In the genomic region with DNA sequence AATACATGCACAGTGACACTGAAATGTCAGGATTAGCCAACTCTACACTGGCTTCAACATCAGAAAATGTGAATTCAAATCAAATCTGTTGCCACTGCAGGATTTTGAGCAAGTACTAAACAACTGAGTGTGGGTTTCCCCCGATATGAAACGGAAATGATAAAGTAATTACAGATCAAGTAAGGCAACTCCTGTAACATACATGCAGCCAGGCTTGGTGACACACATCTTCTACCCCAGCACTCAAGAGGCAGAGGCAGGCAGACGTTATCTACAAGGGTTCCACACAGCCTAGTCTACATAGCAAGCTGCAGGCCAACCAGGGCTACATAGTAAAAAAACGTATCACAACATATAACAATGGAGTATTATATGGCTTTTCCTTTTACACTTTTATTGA, we compare ENCODE assay signal across 29 mouse cellular contexts. TPM values are rescaled to one million over a fixed set of nuclear protein-coding genes. Genes with fewer than 3 reads are reported as not detected.
DNase-seq lines count a peak whose midpoint lies in the region; ATAC-seq and TF ChIP-seq lines count a peak whose summit lies in the region.
"Had no signal": no experiment of that assay in that cellular context is flagged by ENCODE, and none has a peak within 500 bp of the region (broad histone marks: within the 10 kb centered on the region; RNA-seq: fewer than 3 reads in every experiment).

No protein-coding gene starts in this region.

- H3K27me3 ChIP-seq in lung, postnatal 0 days (replicated peaks; ENCODE audit: insufficient read depth, low read length), result no peaks in the 10 kb centered on the region
- H3K27me3 ChIP-seq: CH12.LX; embryonic facial prominence, embryonic 13.5 days; forebrain, embryonic 12.5 days; forebrain, embryonic 15.5 days; heart, embryonic 12.5 days; heart, embryonic 15.5 days; hindbrain, embryonic 13.5 days; Patski had no signal

- no peak overlapping the region for H3K4me2 ChIP-seq in lung, postnatal 0 days (replicated peaks; ENCODE audit: low read depth, low read length)
- H3K4me2 ChIP-seq: embryonic facial prominence, embryonic 13.5 days; forebrain, embryonic 12.5 days; forebrain, embryonic 15.5 days; hindbrain, embryonic 13.5 days had no signal

- ATAC-seq in lung, postnatal 0 days, result peak; percentile 11; the same call in 1 of the 2 replicates
- ATAC-seq in CD4-positive, CD25-positive, alpha-beta regulatory T cell, adult 4 months, result peak; percentile 75
- ATAC-seq: forebrain, embryonic 15.5 days; hindbrain, embryonic 16.5 days had no signal

- H3K4me3 ChIP-seq in lung, postnatal 0 days (ENCODE audit: low read depth, low read length), result no peak overlapping the region
- H3K4me3 ChIP-seq: embryonic facial prominence, embryonic 10.5 days; embryonic facial prominence, embryonic 13.5 days; erythroblast, embryonic 14.5 days; forebrain, embryonic 12.5 days; forebrain, embryonic 15.5 days; heart, embryonic 12.5 days; hindbrain, embryonic 10.5 days; hindbrain, embryonic 13.5 days had no signal

- WGBS in lung, postnatal 0 days, result 89% methylated on average over 4 of the region's 4 CpGs

- no peak for TF ChIP-seq CTCF in lung, postnatal 0 days (IDR thresholded peaks at IDR 0.05)

- H3K9ac ChIP-seq in lung, postnatal 0 days (replicated peaks; ENCODE audit: low read depth), result no peak overlapping the region
- H3K9ac ChIP-seq: embryonic facial prominence, embryonic 13.5 days; forebrain, embryonic 12.5 days; forebrain, embryonic 15.5 days; heart, embryonic 15.5 days; hindbrain, embryonic 13.5 days had no signal

- DNase-seq in lung, postnatal 0 days (ENCODE audit: low spot score), result no peak
- no peak for DNase-seq in lung, postnatal 4 days
- peak; percentile 62 for DNase-seq in induced T-regulatory cell, adult 2 months (ENCODE audit: low read depth)
- no peak for DNase-seq in layer of hippocampus, postnatal 25 days (ENCODE audit: extremely low spot score in 1 of 2, low spot score in 1 of 2)
- DNase-seq in neural tube, embryonic 10.5 days (ENCODE audit: extremely low spot score, low spot score), result no peak
- DNase-seq: adrenal gland, adult 2 months; adrenal gland, postnatal 14 days; cerebellum, adult 11 months; cerebellum, adult 2 months; cerebellum, adult 9-11 months; cerebellum, postnatal 36 days; embryo, embryonic 11 days; gastrocnemius, postnatal 25 days; heart, adult 18-20 months; heart, postnatal 36 days had no signal

- H3K27ac ChIP-seq in lung, postnatal 0 days (ENCODE audit: low read length), result no peak overlapping the region
- H3K27ac ChIP-seq: embryonic facial prominence, embryonic 10.5 days; embryonic facial prominence, embryonic 13.5 days; forebrain, embryonic 12.5 days; forebrain, embryonic 15.5 days; hindbrain, embryonic 10.5 days; hindbrain, embryonic 13.5 days had no signal

- no peaks in the 10 kb centered on the region for H3K9me3 ChIP-seq in lung, postnatal 0 days (ENCODE audit: low read length)
- H3K9me3 ChIP-seq: embryonic facial prominence, embryonic 10.5 days; embryonic facial prominence, embryonic 13.5 days; forebrain, embryonic 12.5 days; forebrain, embryonic 15.5 days; G1E; heart, embryonic 12.5 days; heart, embryonic 15.5 days; hindbrain, embryonic 10.5 days; hindbrain, embryonic 13.5 days had no signal

- no peak for TF ChIP-seq EP300 in lung, postnatal 0 days (IDR thresholded peaks at IDR 0.05)

- no peaks in the 10 kb centered on the region for H3K36me3 ChIP-seq in lung, postnatal 0 days (ENCODE audit: insufficient read depth, low read length)
- H3K36me3 ChIP-seq: embryonic facial prominence, embryonic 10.5 days; embryonic facial prominence, embryonic 13.5 days; forebrain, embryonic 12.5 days; forebrain, embryonic 15.5 days; G1E; heart, embryonic 12.5 days; heart, embryonic 15.5 days; hindbrain, embryonic 10.5 days; hindbrain, embryonic 13.5 days had no signal

- H3K4me1 ChIP-seq in lung, postnatal 0 days (ENCODE audit: insufficient read depth, low read depth, low read length), result no peaks in the 10 kb centered on the region
- H3K4me1 ChIP-seq: forebrain, embryonic 15.5 days; hindbrain, embryonic 13.5 days had no signal

RNA-seq across cellular contexts. Expression of a gene that starts 14.4 kb away (rescaled TPM):
- polyA plus RNA-seq in lung, postnatal 0 days (2015; fragmentation: Nextera tagmentation; extraction: Ambion mirVana), result 77.7 and 83.6 TPM in 2 replicates
- polyA plus RNA-seq in CD4-positive, CD25-positive, alpha-beta regulatory T cell, adult 4 months (2017; shearing (Covaris generic)), result 10 to 100 TPM in 1 of 2 experiments, 1 to 10 TPM in 1; 7.8 to 11.1 TPM
- 10 to 100 TPM; 34.6 to 36.9 TPM for total RNA-seq in layer of hippocampus, postnatal 25 days (2021)
- polyA plus RNA-seq: erythroblast, embryonic 14.5 days; G1E had no signal
